Mouse (Mus musculus): ENCODE data around the gene Ghdc.
"Not testable (repeated sequence)": the region's sequence is repeated elsewhere in the genome, so short reads cannot be mapped to it uniquely, and the experiment has no call there.

The Ghdc gene

DNA sequence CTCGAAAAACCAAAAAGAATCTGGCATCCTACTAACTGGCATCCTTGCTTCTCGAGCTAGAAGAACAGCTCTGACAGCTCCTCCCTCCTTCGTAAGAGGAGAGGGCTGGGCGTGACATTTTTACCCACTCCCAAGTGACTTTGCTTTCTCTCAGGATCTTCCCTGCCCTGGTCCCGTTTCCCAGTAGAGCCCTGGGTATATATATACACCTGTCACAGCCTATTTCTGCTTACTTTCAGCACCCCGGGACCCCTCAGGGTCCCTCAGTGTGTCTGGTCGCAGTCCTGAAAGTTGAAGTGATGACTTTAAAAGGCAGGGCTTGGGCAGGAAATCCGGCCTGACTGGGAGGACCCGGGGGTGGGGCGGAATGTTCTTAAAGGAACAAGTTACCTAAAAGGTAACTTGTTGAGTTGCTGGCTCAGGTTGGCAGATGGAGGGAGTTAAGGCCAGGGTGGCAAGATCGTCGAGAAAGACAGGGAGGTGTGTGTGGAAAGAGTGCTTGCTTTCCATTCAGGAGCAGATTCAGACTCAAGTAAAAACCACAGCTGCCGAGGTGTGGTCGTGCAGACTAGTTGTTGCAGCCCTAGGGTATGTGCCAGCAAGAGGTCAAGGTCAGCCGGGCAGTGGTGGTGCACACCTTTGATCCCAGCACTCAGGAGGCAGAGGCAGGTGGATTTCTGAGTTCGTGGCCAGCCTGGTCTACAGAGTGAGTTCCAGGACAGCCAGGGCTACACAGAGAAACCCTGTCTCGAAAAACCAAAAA, at the start of gene Ghdc:
TSS of gene Ghdc (minus strand) at position 312 of the 763 bp plus-strand sequence.
- in situ Hi-C loops (cut with MboI; ENCODE audit: low sequenced_read_pairs) = no loop called here

GRCm38 (mm10) chr11:100820047-100820446, 49.3 kb upstream of the Ghdc start:
- in situ Hi-C loops (cut with MboI; ENCODE audit: low sequenced_read_pairs) = no loop called here

GRCm38 (mm10) chr11:100819626-100820025, 48.9 kb upstream of the Ghdc start:
- in situ Hi-C loops (cut with MboI; ENCODE audit: low sequenced_read_pairs) = no loop called here

DNA sequence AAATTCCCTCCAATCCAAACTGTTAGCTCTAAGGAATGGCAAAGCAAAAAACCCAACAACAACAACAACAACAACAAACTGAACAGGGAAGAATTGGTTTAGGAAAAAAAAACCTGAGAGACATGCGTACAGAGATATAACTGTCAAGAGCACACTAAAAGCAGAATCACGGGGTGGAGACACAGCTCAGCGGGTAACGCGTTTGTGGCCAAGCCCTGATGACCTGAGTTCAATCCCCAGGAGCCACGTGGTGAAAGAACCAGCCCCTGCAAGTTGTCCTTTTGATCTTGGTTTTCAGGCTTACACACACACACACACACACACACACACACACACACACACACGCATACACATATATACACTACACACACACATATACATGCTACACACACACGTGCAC, 48.3 kb upstream of the Ghdc start:
- in situ Hi-C loops (cut with MboI; ENCODE audit: low sequenced_read_pairs) = no loop called here

DNA sequence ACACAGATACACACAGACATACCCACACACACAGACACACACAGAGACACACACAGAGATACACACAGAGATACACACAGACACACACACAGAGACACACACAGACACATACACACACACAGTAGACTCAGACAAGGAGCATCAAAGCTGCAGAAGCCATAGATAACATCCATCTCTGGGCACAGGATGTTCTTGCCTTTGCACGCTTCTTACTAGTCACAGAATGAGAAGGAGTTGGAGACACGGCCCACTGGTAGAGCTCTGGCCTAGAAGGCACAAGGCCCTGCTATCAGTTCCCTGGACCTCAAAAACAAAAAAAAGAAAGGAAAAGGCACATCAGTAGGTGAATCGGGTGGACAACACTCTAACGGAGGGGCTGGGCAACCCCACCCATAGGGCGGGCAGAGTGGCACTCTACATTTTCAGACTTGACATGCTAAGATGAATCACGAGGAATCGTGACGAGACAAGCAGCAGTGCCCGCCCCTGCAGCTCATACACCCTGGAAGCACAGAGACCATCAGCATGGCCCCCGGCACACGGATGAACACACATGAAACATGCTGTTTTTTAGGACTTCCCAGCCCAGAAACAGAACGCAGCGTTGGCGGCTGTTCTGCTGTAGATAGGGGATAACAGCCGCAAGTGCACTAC, 47.7 kb upstream of the Ghdc start:
- in situ Hi-C loops (cut with MboI; ENCODE audit: low sequenced_read_pairs) = no loop called here

GRCm38 (mm10) chr11:100817311-100817710, 46.6 kb upstream of the Ghdc start:
- in situ Hi-C loops (cut with MboI; ENCODE audit: low sequenced_read_pairs) = no loop called here

- in situ Hi-C loops (cut with MboI; ENCODE audit: low sequenced_read_pairs) = no loop called here
These were observed 46.0 kb upstream of the Ghdc start for GRCm38 (mm10) chr11:100816801-100817200.

DNA sequence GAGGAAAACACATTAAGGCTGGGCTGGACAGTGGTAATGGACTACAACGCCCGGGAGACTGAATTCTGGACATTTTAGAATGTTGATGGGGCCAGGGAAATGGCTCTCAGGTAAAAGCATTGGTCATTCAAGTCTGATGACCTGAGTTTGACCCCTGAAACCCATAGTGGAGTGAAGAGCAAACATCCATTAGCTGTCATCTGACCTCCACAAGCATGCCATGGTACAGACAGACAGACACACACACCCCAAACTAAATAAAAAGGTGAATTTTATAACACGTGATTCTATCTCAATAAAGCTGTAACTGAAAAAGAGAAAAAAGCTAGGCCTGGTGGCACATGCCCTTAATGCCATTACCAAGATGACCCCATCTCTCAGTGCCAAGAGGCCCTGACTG, 45.6 kb upstream of the Ghdc start:
- in situ Hi-C loops (cut with MboI; ENCODE audit: low sequenced_read_pairs) = no loop called here

DNA sequence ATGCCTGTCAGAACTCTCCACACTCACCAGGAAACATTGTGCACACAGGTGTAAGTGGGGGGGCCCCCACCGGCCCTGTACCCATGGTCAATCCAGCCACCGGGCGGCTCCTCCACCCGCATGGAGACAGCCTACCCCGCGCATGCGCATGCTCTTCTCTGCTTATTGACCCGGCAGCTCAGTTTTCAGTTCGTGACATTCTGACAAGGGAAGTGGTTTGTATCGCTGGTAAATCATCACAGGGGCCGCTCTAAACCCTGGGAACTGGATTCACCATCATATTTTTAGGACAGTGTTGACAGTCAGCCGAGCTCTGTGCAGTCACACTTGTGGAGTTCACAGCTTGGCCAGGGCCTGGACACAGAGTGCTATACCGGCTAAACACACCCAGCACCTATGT, 43.7 kb upstream of the Ghdc start:
- in situ Hi-C loops (cut with MboI; ENCODE audit: low sequenced_read_pairs) = no loop called here

GRCm38 (mm10) chr11:100811132-100811531, 40.4 kb upstream of the Ghdc start:
- in situ Hi-C loops (cut with MboI; ENCODE audit: low sequenced_read_pairs) = no loop called here

GRCm38 (mm10) chr11:100810516-100810915, 39.8 kb upstream of the Ghdc start:
- in situ Hi-C loops (cut with MboI; ENCODE audit: low sequenced_read_pairs) = no loop called here

GRCm38 (mm10) chr11:100806380-100807305, 35.9 kb upstream of the Ghdc start:
- in situ Hi-C loops (cut with MboI; ENCODE audit: low sequenced_read_pairs) = no loop called here

GRCm38 (mm10) chr11:100805535-100805934, 34.8 kb upstream of the Ghdc start:
- in situ Hi-C loops (cut with MboI; ENCODE audit: low sequenced_read_pairs) = no loop called here

DNA sequence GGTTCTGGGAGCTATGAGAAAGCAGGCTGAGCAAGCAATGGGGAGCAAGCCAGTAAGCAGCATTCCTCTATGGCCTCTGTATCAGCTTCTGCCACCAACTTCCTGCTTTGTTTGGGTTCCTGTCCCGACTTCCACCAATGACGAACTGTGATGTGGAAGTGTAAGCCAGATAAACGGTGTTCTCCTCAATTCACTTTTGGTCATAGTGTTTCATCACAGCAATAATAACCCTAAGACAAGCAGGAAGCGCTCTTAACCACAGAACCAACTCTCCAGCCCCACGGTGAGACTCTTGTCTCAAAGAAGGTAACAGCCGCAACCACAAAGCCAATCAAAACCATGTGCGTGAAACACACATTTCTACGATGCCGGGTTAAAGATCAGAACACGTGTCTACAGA, 33.7 kb upstream of the Ghdc start:
- in situ Hi-C loops (cut with MboI; ENCODE audit: low sequenced_read_pairs) = no loop called here

DNA sequence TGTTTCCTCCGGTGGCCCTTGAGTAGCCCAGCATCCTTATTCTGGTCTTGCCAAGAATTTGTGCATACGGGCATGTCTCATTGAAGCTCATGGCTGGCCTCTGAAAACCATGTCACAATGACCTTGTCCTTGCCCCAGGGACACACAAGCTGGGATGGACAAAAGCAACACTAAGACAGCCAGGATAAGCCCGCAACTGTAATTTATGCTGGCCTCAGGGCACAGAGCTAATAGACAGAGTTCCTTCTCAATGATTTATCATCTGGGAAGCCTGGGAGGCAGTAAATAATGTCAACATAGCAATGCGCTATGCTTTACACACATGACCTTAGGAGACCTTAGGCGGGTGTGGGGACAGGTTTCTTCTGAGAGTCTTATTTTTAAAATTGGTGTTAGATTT, 28.7 kb upstream of the Ghdc start:
- in situ Hi-C loops (cut with MboI; ENCODE audit: low sequenced_read_pairs) = no loop called here

DNA sequence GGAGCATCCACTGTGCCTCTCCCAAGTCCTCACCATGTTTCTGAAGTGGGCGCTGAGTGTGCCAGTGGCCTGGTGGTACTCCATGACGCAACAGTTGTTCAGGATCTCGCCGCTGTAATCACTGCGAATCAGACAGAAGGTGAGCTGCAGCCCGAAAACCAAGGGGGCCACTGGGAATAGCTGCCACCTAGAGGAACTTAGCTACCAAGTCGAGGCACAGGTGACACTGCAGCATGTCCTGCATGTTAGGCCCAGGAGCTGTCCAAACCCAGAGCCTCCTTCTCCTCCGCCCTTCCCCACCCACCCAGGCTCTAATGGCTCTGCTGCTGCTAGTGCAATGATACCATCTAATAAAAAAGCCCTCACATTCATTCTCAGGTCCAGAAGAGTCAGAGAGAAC, 25.8 kb upstream of the Ghdc start:
- in situ Hi-C loops (cut with MboI; ENCODE audit: low sequenced_read_pairs) = no loop called here

DNA sequence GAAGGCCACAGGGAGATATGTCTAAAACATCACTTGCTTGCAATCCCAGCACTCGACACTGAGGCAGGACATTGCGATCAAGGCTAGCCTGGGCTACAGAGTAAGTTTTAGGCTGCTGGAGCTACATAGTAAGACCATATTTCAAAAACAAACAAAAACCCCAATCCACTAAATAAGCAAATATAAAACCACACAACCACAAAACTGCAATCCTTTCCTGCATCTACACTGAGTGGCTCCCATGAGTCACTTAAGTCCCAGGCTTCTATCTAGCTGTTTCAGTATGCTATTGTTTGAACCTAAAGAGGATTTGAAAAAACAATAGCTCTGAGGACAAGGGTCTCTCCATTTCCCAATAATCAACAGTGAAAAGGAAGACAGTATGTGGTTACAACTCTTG, 24.6 kb upstream of the Ghdc start:
- in situ Hi-C loops (cut with MboI; ENCODE audit: low sequenced_read_pairs) = no loop called here

DNA sequence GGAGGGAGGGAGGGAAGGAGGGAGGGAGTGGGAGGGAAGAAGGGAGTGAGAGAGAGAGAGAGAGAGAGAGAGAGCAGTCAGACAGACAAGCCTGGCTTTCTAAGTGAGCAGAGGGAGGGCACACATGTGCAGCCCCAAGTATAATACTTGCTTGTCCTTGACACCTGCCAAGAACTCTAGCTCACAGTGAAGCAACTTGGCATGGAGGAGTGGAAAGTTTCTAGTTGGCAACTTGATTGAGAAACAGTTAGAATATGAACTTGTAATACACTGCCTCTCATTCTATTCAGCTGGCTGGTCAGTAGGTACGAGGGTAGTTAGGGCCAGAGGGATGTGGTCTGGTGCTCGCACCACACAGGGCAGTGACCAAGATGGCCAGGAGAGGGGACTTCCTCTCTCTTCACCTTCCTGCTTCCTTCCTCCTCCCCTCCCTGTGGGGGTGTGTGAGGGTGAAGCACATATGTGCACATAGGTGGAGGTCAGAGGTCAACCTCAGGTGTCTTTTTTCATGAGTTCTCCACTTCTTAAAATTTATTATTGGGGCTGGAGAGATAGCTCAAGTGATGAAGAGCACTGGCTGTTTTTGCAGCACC, 20.8 kb upstream of the Ghdc start:
- in situ Hi-C loops (cut with MboI; ENCODE audit: low sequenced_read_pairs) = no loop called here

DNA sequence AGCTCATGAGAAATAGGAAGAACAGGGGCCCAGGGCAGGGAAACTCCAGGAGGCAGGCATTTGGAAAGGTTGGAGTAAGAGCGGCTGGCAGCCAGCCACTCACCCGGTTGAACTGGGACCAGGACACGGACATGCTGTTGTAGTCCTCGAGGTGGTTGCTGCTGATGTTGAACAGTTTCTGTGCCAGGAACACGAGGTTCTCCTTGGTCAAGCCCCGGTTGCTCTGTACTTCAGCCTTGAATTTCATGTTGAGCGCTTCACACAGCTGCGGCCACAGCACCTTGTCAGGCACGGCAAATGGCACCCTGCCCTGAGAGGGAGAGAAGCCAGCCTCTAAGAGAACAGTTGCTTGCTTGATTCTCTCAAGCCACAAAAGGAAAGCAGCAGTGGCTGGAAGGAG, 19.9 kb upstream of the Ghdc start:
- in situ Hi-C loops (cut with MboI; ENCODE audit: low sequenced_read_pairs) = not testable (repeated sequence)

GRCm38 (mm10) chr11:100789702-100790101, 18.9 kb upstream of the Ghdc start:
- in situ Hi-C loops (cut with MboI; ENCODE audit: low sequenced_read_pairs) = no loop called here

GRCm38 (mm10) chr11:100785774-100786173, 15.0 kb upstream of the Ghdc start:
- in situ Hi-C loops (cut with MboI; ENCODE audit: low sequenced_read_pairs) = no loop called here
